Mouse (Mus musculus) hindbrain, embryonic 10.5 days (tissue): ENCODE measurements around the gene Cel. TPM values are rescaled to one million over a fixed set of nuclear protein-coding genes. Genes with fewer than 3 reads are reported as not detected.

Source experiments
- DNase-seq: peaks from one replicate; pipeline ENCODE4 v3.0.0-alpha.2; 2017; ENCODE audit warnings: low spot score
- H3K27ac ChIP-seq: fragments of 300-500 bp; sonication (generic); 2 replicates; pipeline ENCODE4 v1.5.1; 2016; ENCODE audit warnings: mild to moderate bottlenecking, moderate library complexity
- H3K27me3 ChIP-seq: fragments of 300-500 bp; sonication (generic); 2 replicates; pipeline ENCODE4 v1.6.1; 2016; ENCODE audit warnings: mild to moderate bottlenecking; ENCODE audit not compliant: poor library complexity, insufficient read depth, severe bottlenecking
- H3K36me3 ChIP-seq: fragments of 300-500 bp; sonication (generic); 2 replicates; pipeline ENCODE4 v1.6.1; 2016; ENCODE audit warnings: mild to moderate bottlenecking, moderate library complexity
- H3K4me1 ChIP-seq: fragments of 300-500 bp; sonication (generic); replicated peaks from 2 replicates; pipeline ENCODE4 v1.6.1; 2016; ENCODE audit warnings: mild to moderate bottlenecking
- H3K4me3 ChIP-seq: fragments of 300-500 bp; sonication (generic); 2 replicates; pipeline ENCODE4 v1.5.1; 2016; ENCODE audit warnings: mild to moderate bottlenecking, moderate library complexity
- H3K9me3 ChIP-seq: fragments of 300-500 bp; sonication (generic); 2 replicates; pipeline ENCODE4 v1.6.1; 2016; ENCODE audit warnings: mild to moderate bottlenecking, moderate library complexity
- WGBS: fragments of 180-500 bp; shearing (Covaris S2); methylation state at CpG from one replicate; pipeline ENCODE4 v1.1.7; 2016; 5-methylcytosine and 5-hydroxymethylcytosine counted together
- polyA plus RNA-seq: library from polyadenylated mRNA; unstranded; fragments of >200 nt; fragmentation: Nextera tagmentation; extraction: Ambion mirVana; gene quantifications from 2 replicates; pipeline ENCODE4 v1.2.1, GENCODE M21; 2016

Cel gene
- polyA plus RNA-seq, 1 experiment from 2014 or later, result not detected

DNA sequence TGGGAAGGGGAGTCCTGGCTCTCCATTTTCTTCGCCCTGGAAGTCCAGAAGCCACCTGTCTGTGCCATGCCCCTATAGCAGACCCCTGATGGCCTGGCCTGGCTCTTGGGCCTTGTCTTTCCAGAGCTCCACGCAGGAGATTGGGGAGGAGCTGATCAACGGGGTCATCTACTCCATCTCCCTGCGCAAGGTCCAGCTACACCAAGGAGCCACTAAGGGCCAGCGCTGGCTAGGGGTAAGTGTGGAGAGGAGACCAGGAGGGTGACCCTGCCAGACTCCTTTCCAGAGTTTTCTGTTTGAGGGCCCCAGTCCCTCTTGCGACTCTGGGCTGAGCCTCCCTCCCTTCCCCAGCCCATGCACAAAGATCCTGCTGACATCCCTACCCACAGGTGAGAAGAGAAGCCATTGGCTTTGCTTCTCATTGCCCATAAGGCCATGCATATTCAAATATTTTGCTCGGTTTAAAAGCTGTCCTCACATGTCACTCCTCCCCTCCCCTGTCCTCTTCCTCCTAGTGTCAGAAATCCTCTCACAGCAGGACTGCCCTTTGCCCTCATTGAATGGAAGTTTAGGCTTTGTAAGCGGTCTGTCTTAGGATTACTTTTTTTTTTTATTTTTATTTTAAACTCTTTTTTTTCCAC is 22.5 kb downstream of the Cel start:
- WGBS, result 80% methylated on average over 8 of the region's 8 CpGs
- Histone ChIP-seq H3K4me3 (no peak overlapping the region), H3K27ac (peak overlapping the region; percentile 89), H3K27me3 (no peaks in the 10 kb centered on the region), H3K9me3 (no peaks in the 10 kb centered on the region), H3K4me1 (peaks cover 63% of the 10 kb centered on the region), H3K36me3 (peaks cover 56% of the 10 kb centered on the region)
- no peak for DNase-seq

DNA sequence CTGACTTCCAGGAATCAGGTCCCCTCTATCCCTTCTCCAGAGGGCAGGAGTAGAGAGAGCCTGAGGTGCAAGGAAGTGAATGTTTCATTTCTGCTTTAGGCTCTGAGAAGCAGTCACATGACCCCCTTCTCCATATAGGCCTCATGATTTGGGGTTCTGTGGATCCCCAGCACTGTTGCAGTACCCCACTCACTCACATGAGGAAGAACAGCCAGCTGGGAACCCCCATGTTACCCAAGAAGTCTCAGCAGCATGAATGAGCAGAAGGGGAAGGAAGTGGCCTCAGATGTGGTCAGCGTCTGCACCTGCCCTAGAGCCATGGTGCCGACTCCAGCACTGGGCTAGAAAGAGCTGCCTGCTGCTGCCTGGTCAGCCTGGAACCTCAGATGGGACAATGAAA is 23.3 kb downstream of the Cel start:
- H3K27me3 ChIP-seq, result no peaks in the 10 kb centered on the region
- DNase-seq, result no peak
- H3K4me1 ChIP-seq, result peaks cover 71% of the 10 kb centered on the region
- WGBS, result 76% methylated on average over 2 of the region's 2 CpGs
- H3K27ac ChIP-seq, result peak overlapping the region; percentile 89
- no peaks in the 10 kb centered on the region for H3K9me3 ChIP-seq
- peaks cover 49% of the 10 kb centered on the region for H3K36me3 ChIP-seq
- no peak overlapping the region for H3K4me3 ChIP-seq

DNA sequence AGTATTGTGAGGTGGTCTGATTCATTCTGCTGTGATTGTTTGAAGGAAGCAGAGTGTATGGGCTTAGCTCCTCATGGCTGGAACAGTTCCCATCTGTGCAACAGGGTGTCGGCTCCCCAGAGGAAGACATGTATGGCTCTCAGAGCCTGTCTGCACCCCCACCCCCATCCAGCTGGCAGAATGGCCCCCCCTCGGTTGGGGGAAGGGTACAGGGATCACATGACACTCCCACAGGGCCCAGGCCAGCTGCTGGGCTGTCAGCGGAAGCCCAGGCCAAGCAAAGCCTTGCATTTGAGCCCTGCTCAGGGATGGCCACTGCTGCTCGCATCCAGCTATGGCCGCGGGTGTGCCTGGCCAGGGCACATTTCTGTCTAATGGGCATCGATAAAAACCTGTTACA is 24.0 kb downstream of the Cel start:
- peak; percentile 75 for DNase-seq
- Histone ChIP-seq H3K4me3 (no peak overlapping the region), H3K36me3 (peaks cover 41% of the 10 kb centered on the region), H3K27ac (peak overlapping the region; percentile 89), H3K4me1 (peaks cover 78% of the 10 kb centered on the region), H3K9me3 (no peaks in the 10 kb centered on the region), H3K27me3 (0 out of 2 replicates have a peak, but pooled peaks cover 3% of the 10 kb centered on the region)
- WGBS, result 49% methylated on average over 7 of the region's 7 CpGs

DNA sequence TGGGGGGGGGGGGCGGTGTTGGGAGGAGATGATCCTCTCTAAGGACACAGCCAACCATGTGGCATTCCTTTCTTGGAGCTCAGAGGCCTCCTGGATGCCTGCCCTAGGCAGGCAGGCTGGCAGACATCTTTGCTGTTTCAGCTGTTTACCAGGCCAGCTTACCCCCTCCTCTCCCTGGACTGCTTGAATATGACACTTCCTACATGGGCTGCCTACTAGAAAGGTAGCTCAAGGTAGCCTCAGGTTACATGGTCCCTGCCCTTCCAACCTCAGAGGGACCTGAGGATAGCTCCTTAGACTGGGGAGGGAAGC is 24.4 kb downstream of the Cel start:
- H3K9me3 ChIP-seq, result no peaks in the 10 kb centered on the region
- H3K27ac ChIP-seq, result peak overlapping the region; percentile 89
- H3K27me3 ChIP-seq, result 0 out of 2 replicates have a peak, but pooled peaks cover 6% of the 10 kb centered on the region
- H3K36me3 ChIP-seq, result peaks cover 37% of the 10 kb centered on the region
- WGBS, result 35% methylated on average over 1 of the region's 1 CpGs
- H3K4me1 ChIP-seq, result peaks cover 78% of the 10 kb centered on the region
- peak; percentile 21 for DNase-seq
- H3K4me3 ChIP-seq, result peak overlapping the region; percentile 7; the same call in 1 of the 2 replicates

DNA sequence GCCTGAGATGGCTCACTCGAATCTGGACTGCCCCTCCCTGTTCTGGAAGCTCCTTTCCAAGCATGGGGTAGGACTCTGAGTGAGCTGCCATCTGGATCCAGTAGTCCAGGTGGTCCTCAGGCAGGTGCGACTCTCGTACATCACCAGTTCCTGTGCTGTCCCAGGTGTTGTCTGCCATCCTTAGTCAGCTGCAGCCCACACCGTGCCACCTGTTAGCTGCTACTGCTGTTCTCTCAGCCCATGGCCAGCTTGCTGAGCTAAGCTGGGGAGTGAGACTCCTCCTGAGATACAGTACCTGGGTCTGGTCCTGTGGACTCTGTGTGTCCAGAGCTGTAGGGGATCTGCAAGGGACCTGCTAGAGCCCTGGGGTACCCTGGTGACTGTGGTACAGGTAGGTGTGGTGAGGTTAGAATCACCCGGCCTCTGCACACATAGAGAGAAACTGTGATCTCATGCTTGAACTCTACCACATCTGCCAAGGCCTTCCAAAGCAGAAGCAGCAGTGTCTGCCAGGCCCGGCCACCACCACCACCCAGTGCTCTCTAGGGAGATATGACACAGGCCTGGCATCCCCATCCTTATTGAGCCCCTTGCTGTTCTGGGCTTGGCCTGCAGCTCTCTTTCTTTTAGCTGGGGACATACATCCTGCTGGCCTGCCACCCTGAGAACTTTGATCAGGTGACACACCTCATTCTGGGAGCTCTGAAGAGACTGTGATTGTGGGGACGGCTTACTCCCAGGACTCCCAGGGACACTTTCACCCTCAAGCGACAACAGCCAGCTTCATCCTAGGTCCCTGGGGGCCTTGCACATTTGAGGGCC is 25.0 kb downstream of the Cel start:
- peaks cover 84% of the 10 kb centered on the region for H3K4me1 ChIP-seq
- peaks cover 31% of the 10 kb centered on the region for H3K36me3 ChIP-seq
- 0 out of 2 replicates have a peak overlapping the region, but pooled peaks have one; percentile 7 for H3K4me3 ChIP-seq
- no peaks in the 10 kb centered on the region for H3K9me3 ChIP-seq
- 71% methylated on average over 8 of the region's 8 CpGs for WGBS
- H3K27ac ChIP-seq, result peak overlapping the region; percentile 89
- H3K27me3 ChIP-seq, result 0 out of 2 replicates have a peak, but pooled peaks cover 6% of the 10 kb centered on the region
- no peak for DNase-seq

DNA sequence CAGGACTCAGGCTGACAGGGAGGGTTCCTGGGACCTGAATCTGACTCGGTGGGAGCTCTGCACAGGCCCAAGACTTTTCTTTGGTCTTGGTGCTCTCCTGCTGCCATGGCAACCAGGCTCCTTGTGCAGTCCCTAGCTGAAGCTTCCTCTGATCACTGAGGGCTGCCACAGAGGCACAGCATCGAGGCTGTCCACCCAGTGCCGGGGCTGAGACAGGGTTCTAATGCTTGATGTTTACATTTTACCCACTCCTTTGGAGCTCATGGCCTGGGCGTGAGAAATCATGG is 25.6 kb downstream of the Cel start:
- Histone ChIP-seq H3K36me3 (peaks cover 25% of the 10 kb centered on the region), H3K27ac (peak overlapping the region; percentile 89), H3K4me3 (no peak overlapping the region), H3K4me1 (peaks cover 90% of the 10 kb centered on the region), H3K9me3 (no peaks in the 10 kb centered on the region), H3K27me3 (0 out of 2 replicates have a peak, but pooled peaks cover 6% of the 10 kb centered on the region)
- DNase-seq, result peak; percentile 27
- 37% methylated on average over 4 of the region's 4 CpGs for WGBS

DNA sequence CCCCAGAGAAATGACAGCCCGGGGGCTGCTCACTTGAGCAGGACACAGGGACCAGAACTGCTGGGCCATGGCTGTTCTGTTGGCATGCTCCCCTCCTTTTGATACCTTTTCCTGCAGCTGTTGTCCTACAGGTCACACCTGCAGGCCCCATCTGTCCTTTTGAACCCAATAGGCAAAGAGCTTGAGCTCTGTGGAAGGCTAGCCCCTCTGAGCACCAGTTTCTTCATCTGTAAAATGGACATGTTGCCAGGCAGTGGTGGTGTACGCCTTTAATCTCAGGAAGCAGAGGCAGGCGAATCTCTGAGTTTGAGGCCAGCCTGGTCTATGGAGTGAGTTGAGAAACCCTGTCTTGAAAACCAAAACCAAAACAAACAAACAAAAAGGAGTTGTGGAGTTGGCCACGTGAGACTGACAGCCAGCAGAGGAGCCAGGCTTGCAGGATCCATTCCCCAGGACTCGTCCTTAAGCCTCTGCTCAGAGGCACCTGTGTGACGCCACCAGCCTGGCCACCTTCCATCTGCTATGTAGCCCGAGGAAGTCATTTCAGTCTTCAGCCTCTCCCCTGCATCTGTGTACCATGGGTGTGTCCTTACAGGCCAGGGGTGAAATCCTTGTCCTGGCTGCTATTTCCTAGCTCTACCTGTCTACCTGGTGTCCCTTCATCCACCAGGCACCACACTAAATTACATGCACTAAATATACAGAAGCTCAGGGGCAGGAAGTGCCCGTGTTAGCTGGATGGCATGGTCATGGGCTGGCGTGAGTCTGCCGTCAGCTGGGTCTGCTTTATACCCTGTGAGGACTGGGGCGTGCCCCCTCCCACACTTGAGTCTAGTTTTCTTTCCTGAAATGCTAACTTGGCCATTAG is 26.2 kb downstream of the Cel start:
- Histone ChIP-seq H3K36me3 (peaks cover 19% of the 10 kb centered on the region), H3K4me1 (peaks cover 96% of the 10 kb centered on the region), H3K27ac (peak overlapping the region; percentile 89), H3K27me3 (0 out of 2 replicates have a peak, but pooled peaks cover 6% of the 10 kb centered on the region), H3K9me3 (no peaks in the 10 kb centered on the region), H3K4me3 (no peak overlapping the region)
- WGBS, result 74% methylated on average over 11 of the region's 11 CpGs
- no peak for DNase-seq

DNA sequence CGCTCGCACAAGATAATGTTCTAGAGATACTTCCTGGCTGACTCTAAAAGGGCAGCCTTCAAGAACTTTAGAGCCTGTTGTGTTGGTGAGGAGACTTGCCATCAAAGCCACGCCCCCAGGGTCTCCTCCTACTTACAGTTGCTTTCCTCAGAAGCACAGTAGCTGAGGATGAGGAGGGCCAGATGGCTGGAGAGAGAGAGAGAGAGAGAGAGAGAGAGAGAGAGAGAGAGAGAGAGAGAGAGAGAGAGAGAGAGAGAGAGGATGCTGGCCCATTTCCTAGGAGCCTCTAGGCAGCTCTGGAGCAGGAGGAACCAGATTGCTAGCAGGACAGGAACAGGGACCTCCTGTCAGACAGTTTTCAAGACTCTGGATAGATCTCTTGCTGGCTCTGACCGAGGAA is 27.0 kb downstream of the Cel start:
- DNase-seq, result no peak
- Histone ChIP-seq H3K4me1 (peaks cover 96% of the 10 kb centered on the region), H3K9me3 (no peaks in the 10 kb centered on the region), H3K27me3 (0 out of 2 replicates have a peak, but pooled peaks cover 6% of the 10 kb centered on the region), H3K36me3 (peaks cover 11% of the 10 kb centered on the region), H3K4me3 (0 out of 2 replicates have a peak overlapping the region, but pooled peaks have one; percentile 75), H3K27ac (peak overlapping the region; percentile 89)
- 81% methylated on average over 4 of the region's 4 CpGs for WGBS

DNA sequence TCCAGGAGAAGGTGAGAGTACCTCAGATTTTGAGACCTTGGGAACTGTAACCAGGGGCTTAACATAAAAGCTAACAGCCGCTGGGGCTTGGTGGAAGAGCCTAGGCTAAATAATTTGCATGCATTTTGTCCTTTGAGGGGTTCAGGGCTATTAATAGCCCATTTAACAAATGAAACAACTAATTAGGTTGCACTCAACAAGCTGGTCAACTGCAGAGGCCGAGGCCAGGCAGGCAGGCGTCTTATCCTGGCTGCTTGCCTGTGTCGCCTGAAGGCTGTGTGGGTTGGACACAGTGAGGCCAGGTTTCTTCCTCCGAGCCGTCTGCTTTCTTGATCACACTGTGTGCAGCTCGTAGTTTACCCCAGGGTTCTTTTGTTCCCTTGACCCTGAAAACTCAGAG is 27.6 kb downstream of the Cel start:
- no peak for DNase-seq
- H3K27ac ChIP-seq, result peak overlapping the region; percentile 89
- H3K4me1 ChIP-seq, result peaks cover 99% of the 10 kb centered on the region
- H3K4me3 ChIP-seq, result peak overlapping the region; percentile 75
- no peaks in the 10 kb centered on the region for H3K9me3 ChIP-seq
- 0 out of 2 replicates have a peak, but pooled peaks cover 6% of the 10 kb centered on the region for H3K27me3 ChIP-seq
- H3K36me3 ChIP-seq, result peaks cover 11% of the 10 kb centered on the region
- 49% methylated on average over 7 of the region's 7 CpGs for WGBS

DNA sequence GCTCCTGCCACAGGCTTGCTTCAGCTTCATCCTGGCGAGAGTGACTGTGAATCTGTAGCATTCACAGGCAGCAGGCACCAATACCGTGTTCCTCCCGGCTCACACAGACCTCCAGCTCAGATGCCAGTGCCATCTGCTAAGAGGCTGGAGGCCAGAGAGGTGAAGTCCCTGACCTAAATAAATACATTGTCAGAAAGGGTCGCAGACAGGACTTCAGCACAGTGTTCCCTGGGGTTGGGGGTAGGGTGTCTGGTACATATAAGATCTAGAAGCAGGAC is 28.0 kb downstream of the Cel start:
- DNase-seq, result no peak
- Histone ChIP-seq H3K9me3 (no peaks in the 10 kb centered on the region), H3K27ac (peak overlapping the region; percentile 89), H3K4me3 (peak overlapping the region; percentile 75), H3K36me3 (peaks cover 8% of the 10 kb centered on the region), H3K27me3 (0 out of 2 replicates have a peak, but pooled peaks cover 6% of the 10 kb centered on the region), H3K4me1 (peaks cover 99% of the 10 kb centered on the region)
- 37% methylated on average over 4 of the region's 4 CpGs for WGBS

DNA sequence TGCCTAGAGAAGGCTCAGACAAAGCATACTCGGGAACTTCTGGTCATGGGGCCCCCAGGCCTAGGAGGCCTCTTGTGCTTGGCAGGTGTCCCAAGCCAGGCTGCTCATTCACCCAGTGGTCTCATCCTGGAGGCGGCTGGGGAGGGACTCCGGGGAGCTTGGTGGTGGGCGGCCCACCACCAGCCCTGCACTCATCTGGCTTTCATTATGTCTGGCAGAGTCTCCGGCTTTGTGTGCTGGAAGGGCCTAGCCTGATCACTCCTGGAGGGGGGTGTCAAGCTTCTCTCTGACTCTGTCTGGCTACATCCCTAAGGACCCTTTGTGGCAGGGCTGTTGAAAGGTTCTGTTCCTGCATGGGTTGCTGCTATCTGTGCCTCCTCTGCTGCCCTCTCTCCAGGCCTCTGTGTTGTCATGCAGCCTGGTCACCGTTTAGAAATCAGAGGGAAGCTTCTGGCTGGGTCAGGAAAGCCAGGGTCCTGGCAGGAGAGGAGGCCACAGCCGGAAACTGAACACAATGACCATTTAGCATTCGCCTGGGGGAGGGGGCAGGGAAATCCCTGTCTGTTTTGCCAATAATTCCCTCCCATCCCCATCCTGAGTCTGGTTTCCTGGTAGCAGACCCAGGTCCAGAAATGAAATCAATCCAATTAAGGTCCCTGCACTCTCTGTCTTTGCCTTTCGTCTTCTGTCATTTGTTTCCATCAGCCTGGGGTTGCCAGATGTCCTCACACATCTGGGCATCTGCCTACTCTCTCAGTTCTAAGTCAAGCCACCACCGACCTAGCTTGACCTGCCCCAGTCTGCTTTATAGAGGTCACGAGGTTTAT is 28.6 kb downstream of the Cel start:
- H3K9me3 ChIP-seq, result no peaks in the 10 kb centered on the region
- peak overlapping the region; percentile 75 for H3K4me3 ChIP-seq
- H3K36me3 ChIP-seq, result peaks cover 6% of the 10 kb centered on the region
- peak overlapping the region; percentile 89 for H3K27ac ChIP-seq
- DNase-seq, result peak; percentile 51
- 0 out of 2 replicates have a peak, but pooled peaks cover 6% of the 10 kb centered on the region for H3K27me3 ChIP-seq
- H3K4me1 ChIP-seq, result peaks cover 99% of the 10 kb centered on the region
- WGBS, result 34% methylated on average over 11 of the region's 11 CpGs

DNA sequence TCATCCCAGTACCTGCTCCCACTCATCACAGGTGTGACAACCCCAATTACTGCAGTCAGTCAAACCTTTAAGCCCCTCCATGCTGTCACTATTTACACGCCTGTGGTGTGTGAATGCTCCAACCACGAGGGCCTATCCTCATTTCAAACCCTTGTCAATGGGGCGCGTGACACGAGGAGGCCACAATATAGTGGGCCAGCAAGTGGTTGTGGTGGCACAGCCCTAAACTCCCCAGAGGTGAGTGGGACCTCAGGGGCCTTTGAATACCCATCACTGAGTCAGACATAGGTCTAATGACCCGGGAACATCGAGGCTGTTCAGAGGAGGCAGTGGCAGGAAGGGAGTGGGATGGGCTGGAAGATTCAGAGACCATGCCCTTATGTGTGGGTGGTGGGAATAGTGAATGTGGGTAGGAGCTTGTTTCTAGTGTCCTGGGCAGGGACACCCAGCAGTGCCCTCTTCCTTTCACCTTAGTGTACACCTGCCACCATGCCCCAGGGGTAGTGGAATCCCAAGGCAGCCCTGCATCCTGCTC is 29.2 kb downstream of the Cel start:
- peaks cover 6% of the 10 kb centered on the region for H3K36me3 ChIP-seq
- peak overlapping the region; percentile 89 for H3K27ac ChIP-seq
- WGBS, result 59% methylated on average over 7 of the region's 7 CpGs
- H3K27me3 ChIP-seq, result 0 out of 2 replicates have a peak, but pooled peaks cover 6% of the 10 kb centered on the region
- H3K9me3 ChIP-seq, result no peaks in the 10 kb centered on the region
- DNase-seq, result no peak
- H3K4me3 ChIP-seq, result peak overlapping the region; percentile 75
- H3K4me1 ChIP-seq, result peaks cover 99% of the 10 kb centered on the region
